Mouse (Mus musculus): ENCODE results near the gene Ccdc87.

DNA sequence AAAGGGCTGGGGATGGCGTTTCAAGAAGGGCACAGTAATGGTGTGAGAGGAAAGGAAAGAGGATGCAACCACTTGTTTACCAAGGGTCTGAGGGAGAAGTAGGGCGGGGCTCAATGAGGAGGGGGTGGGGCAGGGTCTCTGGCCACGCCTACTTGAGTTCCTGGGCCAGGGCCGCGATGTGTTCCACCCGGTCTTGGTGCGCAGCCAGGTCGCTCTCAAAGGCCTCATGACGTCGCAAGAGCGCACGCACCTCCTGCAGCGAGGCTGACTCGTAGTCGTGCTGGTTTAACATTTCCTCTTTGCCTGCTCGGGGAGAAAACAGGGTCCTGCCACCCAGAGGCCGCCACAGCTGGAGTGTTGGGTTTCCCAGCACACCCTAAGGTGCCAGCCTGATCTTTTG lies 26.0 kb downstream of the Ccdc87 start:
- TF ChIP-seq CTCF (IDR thresholded peaks at IDR 0.05) (no peak), EP300 (IDR thresholded peaks at IDR 0.05) (no peak)
